Mouse (Mus musculus): ENCODE results near the gene Hist3h2a. TPM values are rescaled to one million over a fixed set of nuclear protein-coding genes. Genes with fewer than 3 reads are reported as not detected.

Hist3h2a gene
- polyA plus RNA-seq, 1 experiment from 2014 or later: 155 TPM

DNA sequence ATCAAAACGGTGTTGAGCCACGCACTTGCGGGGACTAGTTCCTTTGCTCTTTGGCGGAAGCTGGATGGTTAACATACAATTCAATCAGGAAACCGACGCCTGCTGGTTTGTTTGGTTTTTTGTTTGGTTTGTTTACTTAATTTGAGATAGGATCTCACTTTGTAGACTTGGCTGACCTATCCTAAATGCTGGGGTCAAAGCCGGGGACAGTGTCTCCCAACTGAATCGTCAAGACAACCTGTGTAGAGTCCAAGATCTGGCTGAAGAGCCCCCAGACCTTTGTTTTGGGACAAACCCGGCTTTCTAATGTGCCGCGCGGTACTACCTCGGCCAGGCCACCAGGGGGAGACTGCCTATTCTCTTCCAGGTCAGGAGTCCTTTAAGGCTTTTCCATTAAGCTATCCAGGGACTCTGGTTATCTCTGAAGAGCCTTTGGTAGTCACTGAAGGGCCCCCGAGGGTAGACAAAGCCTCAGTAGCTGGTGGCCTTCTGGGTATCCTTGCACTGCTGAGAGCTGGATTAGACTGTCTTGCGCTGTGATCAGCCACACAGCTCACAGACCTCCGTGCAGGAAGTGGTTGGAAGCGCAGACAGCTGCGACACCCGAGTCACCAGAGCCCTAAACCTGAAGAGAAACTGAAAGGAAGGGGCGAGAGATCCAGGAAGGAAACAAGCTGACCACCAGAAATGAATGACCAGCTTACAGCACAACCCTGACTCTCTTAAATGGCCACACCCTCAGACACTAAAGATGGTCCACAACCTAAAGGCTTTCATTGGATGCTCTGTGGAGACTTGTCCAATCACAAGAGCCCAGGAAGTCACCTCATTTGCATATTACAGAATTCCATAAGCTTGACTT is 26.5 kb upstream of the Hist3h2a start:
- Histone ChIP-seq H3K9ac (replicated peaks) (no peak overlapping the region), H3K9me3 (no peaks in the 10 kb centered on the region), H3K4me1 (peaks cover 7% of the 10 kb centered on the region; the same call in 1 of the 2 replicates), H3K27me3 (no peaks in the 10 kb centered on the region), H3K4me2 (replicated peaks) (peak overlapping the region; percentile 31), H3K36me3 (peaks cover 22% of the 10 kb centered on the region), H3K27ac (replicated peaks) (peak overlapping the region; percentile 55), H3K4me3 (0 out of 2 replicates have a peak overlapping the region, but pooled peaks have one; percentile 7)
- 33% methylated on average over 20 of the region's 20 CpGs for WGBS
- ATAC-seq (replicated peaks): peak; percentile 61

DNA sequence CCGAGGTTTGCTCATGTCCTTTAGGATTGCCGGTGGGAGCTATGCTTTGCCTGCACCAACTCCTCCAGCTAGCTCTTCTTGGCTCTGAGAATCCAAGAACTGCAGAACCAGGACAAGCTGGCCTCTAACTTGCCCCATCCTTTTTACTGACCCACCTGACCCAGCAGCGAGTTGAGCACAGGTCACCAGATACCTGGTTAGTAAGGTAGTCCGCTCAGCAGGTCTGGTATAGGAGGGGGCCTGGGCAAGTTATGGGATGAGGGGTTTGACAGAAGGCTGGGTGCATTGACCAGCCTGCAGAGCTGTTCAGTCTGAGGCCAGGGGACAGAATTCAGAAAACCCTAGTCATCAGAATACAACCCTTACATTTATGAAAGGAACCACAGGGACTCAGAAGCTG is 25.4 kb upstream of the Hist3h2a start:
- no peaks in the 10 kb centered on the region for H3K27me3 ChIP-seq
- H3K4me3 ChIP-seq: no peak overlapping the region
- peaks cover 32% of the 10 kb centered on the region for H3K36me3 ChIP-seq
- no peak for ATAC-seq (replicated peaks)
- no peak overlapping the region for H3K4me2 ChIP-seq (replicated peaks)
- H3K27ac ChIP-seq (replicated peaks): no peak overlapping the region
- H3K4me1 ChIP-seq: peaks cover 7% of the 10 kb centered on the region; the same call in 1 of the 2 replicates
- 73% methylated on average over 4 of the region's 4 CpGs for WGBS
- no peak overlapping the region for H3K9ac ChIP-seq (replicated peaks)
- H3K9me3 ChIP-seq: no peaks in the 10 kb centered on the region

DNA sequence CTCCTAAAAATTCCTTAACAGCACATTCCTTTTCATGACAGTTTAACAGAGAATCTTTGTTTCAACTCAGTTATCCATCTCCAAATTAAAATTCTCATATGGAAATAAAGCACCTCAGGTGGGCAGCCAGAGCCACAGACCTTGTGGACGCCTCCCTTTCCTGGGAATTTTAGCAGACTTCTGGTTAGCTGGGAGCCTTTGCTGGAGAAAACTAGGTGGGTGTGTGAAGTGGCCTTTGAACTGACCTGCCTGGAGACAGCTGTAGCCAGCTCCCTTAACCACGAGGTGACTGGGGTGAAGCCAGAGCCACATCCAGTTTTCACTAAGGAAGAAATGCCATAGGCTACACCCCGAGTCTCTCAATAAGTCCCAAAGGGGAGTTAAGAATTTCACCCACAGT is 24.8 kb upstream of the Hist3h2a start:
- Histone ChIP-seq H3K9ac (replicated peaks) (no peak overlapping the region), H3K4me1 (peaks cover 7% of the 10 kb centered on the region; the same call in 1 of the 2 replicates), H3K36me3 (peaks cover 37% of the 10 kb centered on the region), H3K27ac (replicated peaks) (no peak overlapping the region), H3K27me3 (no peaks in the 10 kb centered on the region), H3K9me3 (no peaks in the 10 kb centered on the region), H3K4me3 (no peak overlapping the region), H3K4me2 (replicated peaks) (no peak overlapping the region)
- no peak for ATAC-seq (replicated peaks)
- 74% methylated on average over 3 of the region's 3 CpGs for WGBS

DNA sequence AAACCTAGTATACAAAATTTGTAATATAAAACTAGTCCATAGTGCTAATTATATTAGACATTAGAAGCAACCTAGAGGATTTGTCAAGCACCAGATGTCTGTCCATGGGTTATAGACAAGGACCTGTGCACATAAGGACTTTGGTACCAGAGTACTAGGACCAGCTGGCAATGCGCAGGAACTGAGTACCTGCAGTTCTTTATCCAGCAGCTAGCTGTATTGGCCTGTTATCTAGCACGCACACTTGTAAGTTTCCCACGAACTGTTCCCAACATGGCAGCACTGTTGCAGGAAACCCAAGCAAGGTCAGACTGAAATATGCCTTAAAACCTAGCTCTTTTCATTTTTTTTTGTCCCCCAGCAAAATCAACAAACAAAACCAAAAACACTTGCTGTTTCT is 24.2 kb upstream of the Hist3h2a start:
- Histone ChIP-seq H3K27me3 (no peaks in the 10 kb centered on the region), H3K4me3 (no peak overlapping the region), H3K9ac (replicated peaks) (no peak overlapping the region), H3K36me3 (peaks cover 41% of the 10 kb centered on the region), H3K27ac (replicated peaks) (no peak overlapping the region), H3K4me1 (peaks cover 7% of the 10 kb centered on the region; the same call in 1 of the 2 replicates), H3K9me3 (no peaks in the 10 kb centered on the region), H3K4me2 (replicated peaks) (no peak overlapping the region)
- ATAC-seq (replicated peaks): no peak
- WGBS: 91% methylated on average over 3 of the region's 3 CpGs

DNA sequence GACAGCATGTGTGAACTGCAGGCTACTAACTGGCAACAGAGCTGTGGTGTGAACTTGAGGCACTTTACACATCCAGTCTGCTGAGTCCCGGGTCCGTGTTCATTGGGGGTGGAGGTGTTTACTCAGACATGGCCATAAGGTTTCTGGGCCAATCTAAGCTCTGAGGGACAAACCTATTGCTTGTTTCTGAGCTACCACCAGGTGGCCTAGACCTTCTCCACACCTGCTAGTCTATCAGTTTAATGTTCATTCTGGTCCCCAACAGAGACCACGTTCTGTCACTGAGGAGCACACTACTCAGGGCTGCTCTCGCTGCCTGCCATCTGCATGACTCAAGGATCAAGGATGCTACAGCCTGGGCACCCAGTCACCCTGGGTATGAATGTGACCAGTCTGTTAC is 22.9 kb upstream of the Hist3h2a start:
- Histone ChIP-seq H3K4me3 (no peak overlapping the region), H3K9me3 (no peaks in the 10 kb centered on the region), H3K27ac (replicated peaks) (no peak overlapping the region), H3K4me1 (peaks cover 18% of the 10 kb centered on the region), H3K9ac (replicated peaks) (no peak overlapping the region), H3K36me3 (peaks cover 49% of the 10 kb centered on the region), H3K27me3 (no peaks in the 10 kb centered on the region), H3K4me2 (replicated peaks) (no peak overlapping the region)
- 83% methylated on average over 4 of the region's 4 CpGs for WGBS
- ATAC-seq (replicated peaks): no peak

DNA sequence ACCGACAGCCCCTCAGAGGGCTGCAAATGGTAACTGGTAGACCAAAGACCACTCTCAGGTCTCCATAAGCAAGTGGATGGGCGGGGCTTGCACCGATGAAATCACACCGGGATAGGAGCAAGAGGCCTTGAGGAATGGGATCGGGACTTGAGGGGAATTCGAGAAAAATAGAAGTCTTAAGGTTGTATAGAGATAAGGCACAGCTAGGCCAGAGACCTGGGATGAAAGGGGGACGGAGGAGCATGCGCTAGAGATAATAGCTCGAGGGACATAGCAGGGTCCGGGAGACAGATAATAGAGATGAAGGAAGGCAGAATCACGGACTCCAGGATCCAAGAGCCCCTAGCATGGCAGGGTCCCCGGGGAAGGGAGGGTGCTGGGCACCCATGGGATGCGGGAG is 16.6 kb upstream of the Hist3h2a start:
- Histone ChIP-seq H3K27me3 (no peaks in the 10 kb centered on the region), H3K9me3 (no peaks in the 10 kb centered on the region), H3K9ac (replicated peaks) (peak overlapping the region; percentile 91), H3K36me3 (peaks cover 28% of the 10 kb centered on the region), H3K27ac (replicated peaks) (peak overlapping the region; percentile 94), H3K4me3 (peak overlapping the region; percentile 73), H3K4me2 (replicated peaks) (peak overlapping the region; percentile 90), H3K4me1 (peaks cover 32% of the 10 kb centered on the region)
- 0 out of 2 replicates have a peak, but pooled peaks have one; percentile 3 for ATAC-seq (replicated peaks)
- WGBS: under 1% methylated on average over 13 of the region's 13 CpGs

DNA sequence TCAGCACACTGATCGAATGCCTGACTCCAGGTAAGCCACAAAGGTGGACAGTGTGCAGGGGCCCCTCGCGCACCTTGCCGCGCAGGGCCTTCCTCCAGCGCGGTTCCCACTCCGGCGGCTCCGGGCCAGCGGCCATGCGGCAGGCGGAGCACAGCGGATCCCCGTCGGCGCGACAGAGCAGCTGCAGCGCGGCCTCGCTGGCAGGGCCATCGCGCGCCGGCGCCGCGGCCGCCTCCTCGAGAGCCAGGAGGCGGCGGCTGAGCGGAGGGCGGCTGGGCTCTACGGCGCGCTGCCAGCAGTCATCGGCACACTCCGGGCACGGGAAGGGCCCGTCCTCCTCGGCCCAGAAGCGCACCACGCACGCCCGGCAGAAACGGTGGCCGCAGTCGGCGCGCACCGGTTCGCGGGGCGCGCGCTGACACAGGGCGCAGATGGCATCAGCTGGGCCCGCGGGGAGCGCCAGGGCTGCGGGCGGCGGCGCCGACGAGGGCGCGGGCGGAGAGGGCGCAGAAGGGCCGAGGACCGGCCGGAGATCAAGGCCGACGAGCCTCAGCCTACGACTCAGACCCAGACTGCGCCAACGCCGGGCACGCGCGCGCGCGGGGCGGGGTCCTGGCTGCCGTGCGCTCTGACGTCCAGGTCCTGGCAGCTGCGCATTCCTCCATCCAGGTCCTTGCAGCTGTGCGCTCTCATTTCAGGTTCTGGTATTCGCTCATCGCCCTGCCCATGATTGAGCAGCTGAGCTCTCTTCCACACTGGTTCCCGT is 16.0 kb upstream of the Hist3h2a start, which contains the start of gene Rnf187:
Rnf187 (minus strand) TSS at position 595 of the 766 bp plus-strand sequence.
- peaks cover 22% of the 10 kb centered on the region for H3K36me3 ChIP-seq
- H3K4me3 ChIP-seq: peak within 1 kb of the TSS; percentile 73
- H3K9ac ChIP-seq (replicated peaks): peak within 1 kb of the TSS; percentile 91
- H3K27ac ChIP-seq (replicated peaks): peak within 1 kb of the TSS; percentile 94
- H3K4me1 ChIP-seq: peaks cover 32% of the 10 kb centered on the region
- ATAC-seq (replicated peaks): peak; percentile 98
- H3K4me2 ChIP-seq (replicated peaks): peak within 1 kb of the TSS; percentile 90
- no peaks in the 10 kb centered on the region for H3K27me3 ChIP-seq
- H3K9me3 ChIP-seq: no peaks in the 10 kb centered on the region
- under 1% methylated on average over 89 of the region's 95 CpGs for WGBS

DNA sequence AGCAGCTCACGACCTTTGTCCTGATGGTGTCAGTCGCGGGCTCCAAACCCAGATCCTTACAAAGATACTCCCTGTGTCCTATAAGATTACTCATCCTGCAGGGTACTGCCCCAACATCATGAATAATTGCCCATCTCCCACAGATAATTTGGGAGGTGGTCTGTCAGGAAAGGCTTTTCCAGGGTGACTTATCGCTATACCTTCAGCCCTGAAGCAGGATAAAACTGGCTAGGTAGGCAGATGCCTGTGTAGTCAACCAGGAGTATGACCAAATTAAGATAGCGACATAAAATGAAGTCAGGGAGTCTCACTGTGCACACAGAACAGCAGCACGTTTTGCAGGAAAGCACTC is 15.4 kb upstream of the Hist3h2a start:
- Histone ChIP-seq H3K36me3 (peaks cover 16% of the 10 kb centered on the region), H3K4me3 (peak overlapping the region; percentile 73), H3K9ac (replicated peaks) (peak overlapping the region; percentile 91), H3K27me3 (no peaks in the 10 kb centered on the region), H3K4me1 (peaks cover 32% of the 10 kb centered on the region), H3K4me2 (replicated peaks) (peak overlapping the region; percentile 90), H3K9me3 (no peaks in the 10 kb centered on the region), H3K27ac (replicated peaks) (peak overlapping the region; percentile 94)
- peak; percentile 37; the same call in 1 of the 2 replicates for ATAC-seq (replicated peaks)
- WGBS: 15% methylated on average over 6 of the region's 6 CpGs

DNA sequence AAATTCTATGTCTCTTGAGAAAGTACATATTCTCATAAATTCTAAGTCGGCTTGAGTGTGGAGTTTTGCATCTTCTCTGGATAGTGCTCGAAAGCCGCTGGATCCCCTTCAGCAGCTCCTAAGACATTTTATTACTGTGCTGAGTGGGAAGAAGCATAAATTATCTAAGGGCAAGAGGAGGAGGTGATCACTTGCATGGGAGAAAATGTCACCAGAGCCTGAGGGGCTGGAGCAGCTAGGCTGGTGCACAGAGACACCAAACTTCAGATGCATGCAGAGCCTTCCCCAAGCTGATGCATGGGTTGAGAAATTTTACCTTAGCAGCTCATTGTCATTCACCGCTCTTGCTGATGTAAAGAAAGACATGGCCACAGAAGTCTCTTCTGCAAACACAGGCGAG is 10.3 kb upstream of the Hist3h2a start:
- no peak overlapping the region for H3K27ac ChIP-seq (replicated peaks)
- H3K4me1 ChIP-seq: peaks cover 11% of the 10 kb centered on the region
- no peak overlapping the region for H3K4me2 ChIP-seq (replicated peaks)
- H3K27me3 ChIP-seq: no peaks in the 10 kb centered on the region
- H3K36me3 ChIP-seq: no peaks in the 10 kb centered on the region
- 81% methylated on average over 5 of the region's 5 CpGs for WGBS
- H3K9me3 ChIP-seq: no peaks in the 10 kb centered on the region
- no peak overlapping the region for H3K4me3 ChIP-seq
- ATAC-seq (replicated peaks): no peak
- no peak overlapping the region for H3K9ac ChIP-seq (replicated peaks)

DNA sequence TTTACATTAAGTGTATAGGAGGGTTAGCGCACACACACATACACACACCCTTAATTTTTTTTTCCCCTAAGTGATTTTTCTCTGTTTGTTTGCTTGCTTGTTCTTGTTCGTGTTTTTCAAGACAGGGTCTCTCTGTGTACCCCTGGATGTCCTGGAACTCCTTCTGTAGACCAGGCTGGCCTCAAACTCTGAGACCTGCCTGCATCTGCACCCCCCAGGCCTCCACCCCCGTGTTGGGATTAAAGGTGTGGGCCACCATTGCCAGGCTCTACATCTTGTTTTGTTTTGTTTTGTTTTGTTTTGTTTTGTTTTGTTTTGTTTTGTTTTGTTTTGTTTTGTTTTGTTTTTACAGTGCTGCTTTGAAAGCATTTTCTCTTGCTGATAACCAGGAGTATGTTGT is 7.2 kb upstream of the Hist3h2a start:
- Histone ChIP-seq H3K36me3 (no peaks in the 10 kb centered on the region), H3K9me3 (no peaks in the 10 kb centered on the region), H3K27me3 (no peaks in the 10 kb centered on the region), H3K27ac (replicated peaks) (peak overlapping the region; percentile 100), H3K4me2 (replicated peaks) (peak overlapping the region; percentile 71), H3K9ac (replicated peaks) (peak overlapping the region; percentile 93), H3K4me1 (peaks cover 26% of the 10 kb centered on the region), H3K4me3 (peak overlapping the region; percentile 69)
- ATAC-seq (replicated peaks): no peak
- 74% methylated on average over 3 of the region's 3 CpGs for WGBS

DNA sequence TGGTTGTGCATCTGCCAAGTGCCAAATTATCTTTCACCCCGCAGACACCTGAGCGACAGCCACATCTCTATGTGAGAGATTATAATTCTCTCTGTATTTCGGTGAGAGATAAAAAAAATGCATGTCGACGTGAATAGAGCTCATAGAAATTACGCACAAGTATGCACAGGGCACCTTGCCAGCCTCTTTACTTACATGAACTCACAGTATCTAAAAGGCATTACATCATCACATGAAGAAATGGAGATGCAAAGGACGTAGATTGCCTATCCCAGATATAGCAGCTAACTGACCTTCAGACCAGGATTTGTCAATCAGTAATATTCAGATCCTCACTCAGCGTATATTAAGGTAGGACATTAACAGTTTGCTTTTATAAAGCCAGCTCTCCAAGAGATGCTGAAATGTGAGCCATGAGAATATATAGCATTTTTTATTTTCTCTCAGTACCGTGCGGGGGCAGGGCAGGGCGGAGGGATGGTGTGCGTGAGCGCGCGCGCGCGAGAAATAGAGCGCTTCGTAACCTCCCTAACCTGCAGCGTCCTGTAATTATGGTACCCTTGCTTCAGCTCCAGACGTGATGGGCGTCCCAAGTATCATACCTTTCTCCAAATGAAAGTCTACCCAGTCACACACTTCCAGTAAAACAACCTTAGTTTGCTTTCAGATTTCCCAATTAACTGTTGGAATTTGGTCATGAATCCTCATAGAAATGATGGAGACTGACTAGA is 6.5 kb upstream of the Hist3h2a start:
- H3K9ac ChIP-seq (replicated peaks): peak overlapping the region; percentile 93
- peak overlapping the region; percentile 100 for H3K27ac ChIP-seq (replicated peaks)
- no peaks in the 10 kb centered on the region for H3K36me3 ChIP-seq
- H3K4me2 ChIP-seq (replicated peaks): peak overlapping the region; percentile 71
- H3K9me3 ChIP-seq: no peaks in the 10 kb centered on the region
- peak; percentile 64 for ATAC-seq (replicated peaks)
- peak overlapping the region; percentile 69 for H3K4me3 ChIP-seq
- WGBS: 4% methylated on average over 23 of the region's 23 CpGs
- H3K27me3 ChIP-seq: no peaks in the 10 kb centered on the region
- H3K4me1 ChIP-seq: peaks cover 29% of the 10 kb centered on the region

Measured in forebrain, embryonic 15.5 days (tissue).